Mouse (Mus musculus) heart, adult 2 months (tissue): ENCODE measurements around the gene Zfp276.

Experiments
- CTCF ChIP-seq: fragments of 200-600 bp; IDR thresholded peaks from 2 replicates; pipeline ENCODE4 v1.8.1; 2022; ENCODE audit warnings: antibody characterized with exemption, mild to moderate bottlenecking, moderate library complexity
- EP300 ChIP-seq: fragments of 200-500 bp; IDR thresholded peaks from 2 replicates; pipeline ENCODE4 v1.6.1; 2011; ENCODE audit warnings: low read depth, low read length, control low read depth; ENCODE audit not compliant: insufficient read depth
- POLR2A ChIP-seq: fragments of 200-500 bp; IDR thresholded peaks from 2 replicates; pipeline ENCODE4 v1.6.1; 2011; ENCODE audit warnings: mild to moderate bottlenecking, low read depth, low read length, control low read depth; ENCODE audit not compliant: insufficient read depth

GRCm38 (mm10) chr8:123235520-123236497 is 18.2 kb upstream of the Zfp276 start, which contains the start of gene Spata2l:
- TF ChIP-seq EP300 (no peak), POLR2A (peak; percentile 67), CTCF (peak; percentile 56)
